Mouse (Mus musculus) G1E (cell line): ENCODE results near the gene Racgap1.

ENCODE experiments used
- CTCF ChIP-seq: IDR thresholded peaks from 2 replicates; pipeline ENCODE4 v1.5.1; 2012; ENCODE audit warnings: low read depth, low read length, inconsistent platforms, mixed read lengths
- GATA1 ChIP-seq: IDR thresholded peaks from 2 replicates; pipeline ENCODE4 v1.6.1; 2012; ENCODE audit warnings: borderline replicate concordance, low read length, inconsistent platforms, mixed read lengths
- POLR2AphosphoS5 ChIP-seq: IDR thresholded peaks from 2 replicates; pipeline ENCODE4 v1.6.1; 2012; ENCODE audit warnings: low read depth, low read length, inconsistent platforms; ENCODE audit not compliant: insufficient replicate concordance

DNA sequence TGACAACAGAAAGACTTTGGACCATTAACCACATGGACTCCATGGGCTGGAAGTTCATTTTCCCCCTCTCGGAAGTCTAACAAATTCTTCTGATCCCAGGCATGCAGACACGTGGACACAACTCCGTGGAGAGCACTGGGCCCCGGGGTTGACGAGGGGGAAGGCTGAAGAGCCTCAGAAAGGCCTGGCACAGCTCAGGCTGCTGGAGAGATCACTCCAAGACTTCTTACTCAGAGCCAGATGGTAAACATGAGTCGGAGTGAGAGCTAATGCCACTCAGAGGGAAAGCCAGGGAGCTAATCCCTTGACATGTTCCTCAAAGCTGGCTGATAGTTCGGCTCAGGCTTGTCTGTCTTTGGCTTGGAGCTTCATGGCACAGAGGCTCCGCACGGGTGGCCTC lies 36.2 kb downstream of the Racgap1 start:
- TF ChIP-seq POLR2AphosphoS5 (no peak), CTCF (no peak), GATA1 (no peak)
